ENCODE assay signal across 17 mouse cellular contexts in the genomic region with DNA sequence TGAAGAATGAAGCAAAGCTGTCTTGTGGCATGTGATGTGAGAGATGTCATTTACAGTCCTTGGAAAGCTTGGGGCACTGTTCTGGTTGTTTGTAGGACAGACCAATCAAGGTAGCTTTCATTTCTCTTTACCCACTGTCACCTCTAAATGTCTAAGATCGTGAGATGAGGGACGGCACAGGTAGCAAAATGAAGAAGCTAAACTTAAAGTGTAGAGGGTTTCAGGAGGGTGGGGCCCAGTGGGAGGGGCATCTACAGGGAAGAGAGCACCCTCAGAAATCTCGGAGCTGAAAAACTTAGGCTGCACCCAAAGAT.
DNase-seq lines count a peak whose midpoint lies in the region; TF ChIP-seq lines count a peak whose summit lies in the region.
"Had no signal": no experiment of that assay in that cellular context is flagged by ENCODE, and none has a peak within 500 bp of the region (broad histone marks: within the 10 kb centered on the region; RNA-seq: fewer than 3 reads in every experiment).

No protein-coding gene starts in this region.

- peak; percentile 18 to 29 for DNase-seq in B cell, adult 2 months
- peak; percentile 49 for DNase-seq in CD4-positive helper T cell, adult 2 months (ENCODE audit: low read depth, low spot score)
- DNase-seq in naive thymus-derived CD4-positive, alpha-beta T cell, adult 2 months (ENCODE audit: low read depth): peak; percentile 45
- no peak for DNase-seq in layer of hippocampus, adult 9-11 months
- no peak for DNase-seq in kidney, postnatal 10 days
- no peak for DNase-seq in neural tube, embryonic 10.5 days (ENCODE audit: extremely low spot score, low spot score)
- DNase-seq: adrenal gland, postnatal 14 days; cerebellum, adult 11-12 months; cerebellum, adult 9-10 months; cerebellum, postnatal 25 days; gastrocnemius, postnatal 10 days; heart, postnatal 36 days had no signal

- no peak for TF ChIP-seq CTCF in E14TG2a.4 (conservative IDR thresholded peaks at IDR 0.05; ENCODE audit: low read length)

- H3K4me1 ChIP-seq in E14TG2a.4 (replicated peaks; ENCODE audit: low read depth, low read length): peaks cover 98% of the 10 kb centered on the region
- H3K4me1 ChIP-seq: embryonic facial prominence, embryonic 12.5 days; forebrain, embryonic 15.5 days; heart, embryonic 13.5 days had no signal

- no peaks in the 10 kb centered on the region for H3K9me3 ChIP-seq in E14TG2a.4 (ENCODE audit: low read length)
- H3K9me3 ChIP-seq: embryonic facial prominence, embryonic 12.5 days; forebrain, embryonic 15.5 days; heart, embryonic 13.5 days; hindbrain, embryonic 15.5 days had no signal

- peak overlapping the region; percentile 50; the same call in 1 of the 2 replicates for H3K4me3 ChIP-seq in E14TG2a.4 (replicated peaks; ENCODE audit: low read length)
- H3K4me3 ChIP-seq: embryonic facial prominence, embryonic 12.5 days; forebrain, embryonic 15.5 days; heart, embryonic 13.5 days; hindbrain, embryonic 15.5 days had no signal

- H3K36me3 ChIP-seq in E14TG2a.4 (ENCODE audit: insufficient read depth, low read length): no peaks in the 10 kb centered on the region
- H3K36me3 ChIP-seq: embryonic facial prominence, embryonic 12.5 days; forebrain, embryonic 15.5 days; heart, embryonic 13.5 days; hindbrain, embryonic 15.5 days had no signal

- H3K27me3 ChIP-seq in E14TG2a.4 (ENCODE audit: insufficient read depth, low read length): no peaks in the 10 kb centered on the region
- H3K27me3 ChIP-seq: embryonic facial prominence, embryonic 12.5 days; forebrain, embryonic 15.5 days; heart, embryonic 13.5 days; hindbrain, embryonic 15.5 days had no signal

Comparison
In these comparisons a context has a peak if more than half of its experiments do, and no peak if none do; other contexts are left out.
1. DNase-seq: peak in B cell, adult 2 months (2 of 2), CD4-positive helper T cell, adult 2 months (single experiment) and naive thymus-derived CD4-positive, alpha-beta T cell, adult 2 months (single experiment); none in layer of hippocampus, adult 9-11 months (single experiment), kidney, postnatal 10 days (single experiment) and neural tube, embryonic 10.5 days (single experiment).